Mouse (Mus musculus): ENCODE measurements at regions not wholly inside any gene's neighbourhood (a gene's known extent, or its start where the extent isn't known, plus 50 kb on each side); places are given as distances from the start of the nearest gene placed in this dataset.

DNA sequence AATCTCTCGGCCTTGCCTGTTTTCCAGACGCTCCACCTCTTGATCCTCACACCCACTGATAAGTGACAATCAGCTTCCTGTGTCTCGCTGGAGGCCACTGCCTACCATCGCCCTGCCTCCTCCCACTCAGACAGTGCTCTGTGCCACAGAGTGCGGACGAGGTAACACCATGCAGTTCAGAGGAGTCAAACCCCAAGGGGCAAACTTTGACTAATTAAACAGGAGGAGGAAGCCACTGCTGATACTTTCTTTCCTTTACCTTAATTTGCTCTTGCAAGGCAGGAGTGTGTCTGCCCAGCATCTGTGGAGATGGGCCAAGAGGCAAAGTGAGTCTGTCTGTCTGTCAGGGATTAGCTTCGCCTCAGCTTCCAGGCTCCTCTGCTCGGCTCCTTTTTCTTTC is 192.2 kb downstream of the 3100002H09Rik start:
- TF ChIP-seq POLR2A (IDR thresholded peaks at IDR 0.05; ENCODE audit: insufficient read depth, low read length) (no peak), CTCF (IDR thresholded peaks at IDR 0.05; ENCODE audit: low read depth, low read length) (no peak)

Measured in ES-Bruce4 (cell line).